Mouse (Mus musculus): ENCODE results near the gene Adm2. TPM values are rescaled to one million over a fixed set of nuclear protein-coding genes. Genes with fewer than 3 reads are reported as not detected.

Adm2 gene
- polyA plus RNA-seq, 1 experiment from 2014 or later, result not detected

GRCm38 (mm10) chr15:89339696-89340095 is 17.2 kb downstream of the Adm2 start:
- Histone ChIP-seq H3K36me3 (ENCODE audit: control insufficient read depth, insufficient read depth, low read length) (no peaks in the 10 kb centered on the region), H3K4me2 (replicated peaks; ENCODE audit: low read depth, low read length) (no peak overlapping the region), H3K27me3 (ENCODE audit: control insufficient read depth, insufficient read depth, low read length) (no peaks in the 10 kb centered on the region), H3K4me3 (ENCODE audit: low read depth, low read length) (no peak overlapping the region), H3K9me3 (ENCODE audit: control insufficient read depth, low read depth, low read length) (no peaks in the 10 kb centered on the region), H3K9ac (replicated peaks; ENCODE audit: low read depth, low read length) (no peak overlapping the region), H3K27ac (ENCODE audit: low read length) (no peak overlapping the region), H3K4me1 (ENCODE audit: control insufficient read depth, insufficient read depth, low read length) (no peaks in the 10 kb centered on the region)
- WGBS, result 90% methylated on average over 2 of the region's 2 CpGs
- ATAC-seq (ENCODE audit: insufficient number of reproducible peaks, insufficient read depth, low FRiP score, low read depth), result no peak

DNA sequence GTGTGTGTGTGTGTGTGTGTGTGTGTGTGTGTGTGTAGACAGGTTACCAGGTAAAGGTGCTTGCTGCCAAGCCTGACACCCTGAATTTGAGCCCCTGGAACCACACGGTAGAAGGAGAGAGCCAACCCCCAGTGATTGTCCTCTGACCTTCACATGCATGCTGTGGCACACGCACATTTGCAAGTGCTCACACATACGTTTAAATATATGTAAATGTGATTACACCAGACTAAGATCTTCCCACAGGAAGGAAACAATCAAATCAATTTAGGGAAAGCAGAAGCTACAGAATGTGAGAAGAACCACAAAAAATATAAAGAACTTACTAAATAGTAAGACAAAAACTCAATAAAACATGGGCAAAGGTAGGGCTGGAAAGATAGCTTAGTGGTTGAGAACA is 17.6 kb downstream of the Adm2 start:
- Histone ChIP-seq H3K4me2 (replicated peaks; ENCODE audit: low read depth, low read length) (no peak overlapping the region), H3K36me3 (ENCODE audit: control insufficient read depth, insufficient read depth, low read length) (no peaks in the 10 kb centered on the region), H3K27ac (ENCODE audit: low read length) (no peak overlapping the region), H3K9ac (replicated peaks; ENCODE audit: low read depth, low read length) (no peak overlapping the region), H3K4me3 (ENCODE audit: low read depth, low read length) (no peak overlapping the region), H3K4me1 (ENCODE audit: control insufficient read depth, insufficient read depth, low read length) (no peaks in the 10 kb centered on the region), H3K9me3 (ENCODE audit: control insufficient read depth, low read depth, low read length) (no peaks in the 10 kb centered on the region), H3K27me3 (ENCODE audit: control insufficient read depth, insufficient read depth, low read length) (no peaks in the 10 kb centered on the region)
- no peak for ATAC-seq (ENCODE audit: insufficient number of reproducible peaks, insufficient read depth, low FRiP score, low read depth)
- 76% methylated on average over 3 of the region's 3 CpGs for WGBS

- H3K4me3 ChIP-seq (ENCODE audit: low read depth, low read length), result no peak overlapping the region
- ATAC-seq (ENCODE audit: insufficient number of reproducible peaks, insufficient read depth, low FRiP score, low read depth), result no peak
- no peaks in the 10 kb centered on the region for H3K9me3 ChIP-seq (ENCODE audit: control insufficient read depth, low read depth, low read length)
- H3K9ac ChIP-seq (replicated peaks; ENCODE audit: low read depth, low read length), result no peak overlapping the region
- no peak overlapping the region for H3K27ac ChIP-seq (ENCODE audit: low read length)
- no peaks in the 10 kb centered on the region for H3K27me3 ChIP-seq (ENCODE audit: control insufficient read depth, insufficient read depth, low read length)
- no peaks in the 10 kb centered on the region for H3K4me1 ChIP-seq (ENCODE audit: control insufficient read depth, insufficient read depth, low read length)
- WGBS, result 33% methylated on average over 1 of the region's 1 CpGs
- no peak overlapping the region for H3K4me2 ChIP-seq (replicated peaks; ENCODE audit: low read depth, low read length)
- no peaks in the 10 kb centered on the region for H3K36me3 ChIP-seq (ENCODE audit: control insufficient read depth, insufficient read depth, low read length)
Observed at GRCm38 (mm10) chr15:89341678-89342077, 19.2 kb downstream of the Adm2 start.

DNA sequence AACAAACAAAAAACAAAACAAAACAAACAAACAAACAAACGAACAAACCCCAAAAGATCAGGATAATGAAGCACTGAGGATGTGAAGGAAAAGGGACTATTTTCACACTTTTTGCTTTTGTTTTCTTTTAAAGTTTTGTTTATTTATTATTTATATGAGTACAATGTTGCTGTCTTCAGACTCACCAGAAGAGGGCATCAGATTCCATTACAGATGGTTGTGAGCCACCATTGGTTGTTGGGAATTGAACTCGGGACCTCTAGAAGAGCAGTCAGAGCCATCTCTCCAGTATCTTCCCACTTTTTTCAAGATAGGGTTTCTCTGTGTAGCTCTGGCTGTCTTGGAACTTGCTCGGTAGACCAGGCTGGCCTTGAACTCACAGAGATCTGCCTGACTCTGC is 20.8 kb downstream of the Adm2 start:
- WGBS, result 82% methylated on average over 3 of the region's 3 CpGs
- Histone ChIP-seq H3K4me1 (ENCODE audit: control insufficient read depth, insufficient read depth, low read length) (no peaks in the 10 kb centered on the region), H3K4me3 (ENCODE audit: low read depth, low read length) (no peak overlapping the region), H3K9ac (replicated peaks; ENCODE audit: low read depth, low read length) (no peak overlapping the region), H3K27me3 (ENCODE audit: control insufficient read depth, insufficient read depth, low read length) (no peaks in the 10 kb centered on the region), H3K27ac (ENCODE audit: low read length) (no peak overlapping the region), H3K36me3 (ENCODE audit: control insufficient read depth, insufficient read depth, low read length) (no peaks in the 10 kb centered on the region), H3K4me2 (replicated peaks; ENCODE audit: low read depth, low read length) (no peak overlapping the region), H3K9me3 (ENCODE audit: control insufficient read depth, low read depth, low read length) (no peaks in the 10 kb centered on the region)
- ATAC-seq (ENCODE audit: insufficient number of reproducible peaks, insufficient read depth, low FRiP score, low read depth), result no peak

DNA sequence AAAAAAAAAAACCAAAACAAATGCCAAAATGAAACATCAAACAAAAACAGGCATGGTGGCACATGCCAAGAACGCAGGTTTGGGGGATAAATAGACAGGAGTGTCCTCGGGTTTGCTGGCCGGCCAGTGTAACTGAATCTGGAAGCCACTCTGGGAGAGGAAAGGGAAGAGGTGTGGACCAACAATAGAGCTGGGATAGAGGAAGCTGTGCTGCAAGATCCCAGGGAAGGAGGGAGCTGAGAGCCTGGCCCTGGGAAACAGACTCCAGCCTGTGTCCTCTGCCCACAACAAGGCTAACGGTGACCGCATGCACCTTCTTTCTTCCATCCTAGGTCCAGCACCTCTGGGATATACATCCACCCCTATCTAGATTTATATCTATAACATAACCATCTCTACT is 27.9 kb downstream of the Adm2 start:
- no peak overlapping the region for H3K9ac ChIP-seq (replicated peaks; ENCODE audit: low read depth, low read length)
- H3K4me2 ChIP-seq (replicated peaks; ENCODE audit: low read depth, low read length), result no peak overlapping the region
- peaks cover 10% of the 10 kb centered on the region; the same call in 1 of the 2 replicates for H3K4me1 ChIP-seq (ENCODE audit: control insufficient read depth, insufficient read depth, low read length)
- no peak overlapping the region for H3K4me3 ChIP-seq (ENCODE audit: low read depth, low read length)
- H3K36me3 ChIP-seq (ENCODE audit: control insufficient read depth, insufficient read depth, low read length), result peaks cover 38% of the 10 kb centered on the region
- no peak overlapping the region for H3K27ac ChIP-seq (ENCODE audit: low read length)
- no peaks in the 10 kb centered on the region for H3K9me3 ChIP-seq (ENCODE audit: control insufficient read depth, low read depth, low read length)
- H3K27me3 ChIP-seq (ENCODE audit: control insufficient read depth, insufficient read depth, low read length), result no peaks in the 10 kb centered on the region
- ATAC-seq (ENCODE audit: insufficient number of reproducible peaks, insufficient read depth, low FRiP score, low read depth), result no peak
- 81% methylated on average over 5 of the region's 5 CpGs for WGBS

DNA sequence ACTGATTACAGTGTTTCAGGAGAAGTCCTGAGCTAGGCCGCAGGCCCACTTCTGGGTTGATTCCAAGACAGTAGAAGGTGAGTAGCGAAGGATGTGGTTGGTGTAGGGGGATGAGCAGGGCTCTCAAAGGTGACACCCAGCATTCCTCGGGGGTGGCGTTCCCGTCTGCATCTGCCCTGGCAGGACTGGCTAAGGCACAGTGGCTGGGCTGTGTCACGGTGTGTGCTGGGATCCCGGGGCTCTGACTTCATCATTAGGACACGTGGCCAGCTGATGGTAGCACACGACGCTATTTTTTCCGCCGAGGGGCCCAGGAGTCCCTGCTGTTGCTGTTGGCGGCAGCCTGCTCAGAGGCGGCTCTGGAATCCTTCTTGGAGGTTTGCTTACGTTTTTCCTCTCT is 28.8 kb downstream of the Adm2 start:
- peaks cover 38% of the 10 kb centered on the region for H3K36me3 ChIP-seq (ENCODE audit: control insufficient read depth, insufficient read depth, low read length)
- no peak for ATAC-seq (ENCODE audit: insufficient number of reproducible peaks, insufficient read depth, low FRiP score, low read depth)
- 85% methylated on average over 15 of the region's 15 CpGs for WGBS
- H3K27ac ChIP-seq (ENCODE audit: low read length), result no peak overlapping the region
- peaks cover 10% of the 10 kb centered on the region; the same call in 1 of the 2 replicates for H3K4me1 ChIP-seq (ENCODE audit: control insufficient read depth, insufficient read depth, low read length)
- H3K4me3 ChIP-seq (ENCODE audit: low read depth, low read length), result no peak overlapping the region
- H3K4me2 ChIP-seq (replicated peaks; ENCODE audit: low read depth, low read length), result no peak overlapping the region
- no peaks in the 10 kb centered on the region for H3K27me3 ChIP-seq (ENCODE audit: control insufficient read depth, insufficient read depth, low read length)
- H3K9me3 ChIP-seq (ENCODE audit: control insufficient read depth, low read depth, low read length), result no peaks in the 10 kb centered on the region
- no peak overlapping the region for H3K9ac ChIP-seq (replicated peaks; ENCODE audit: low read depth, low read length)

- no peak overlapping the region for H3K9ac ChIP-seq (replicated peaks; ENCODE audit: low read depth, low read length)
- no peak overlapping the region for H3K4me3 ChIP-seq (ENCODE audit: low read depth, low read length)
- H3K4me2 ChIP-seq (replicated peaks; ENCODE audit: low read depth, low read length), result no peak overlapping the region
- ATAC-seq (ENCODE audit: insufficient number of reproducible peaks, insufficient read depth, low FRiP score, low read depth), result no peak
- H3K36me3 ChIP-seq (ENCODE audit: control insufficient read depth, insufficient read depth, low read length), result peaks cover 38% of the 10 kb centered on the region
- 95% methylated on average over 14 of the region's 14 CpGs for WGBS
- H3K27ac ChIP-seq (ENCODE audit: low read length), result no peak overlapping the region
- no peaks in the 10 kb centered on the region for H3K9me3 ChIP-seq (ENCODE audit: control insufficient read depth, low read depth, low read length)
- peaks cover 12% of the 10 kb centered on the region for H3K4me1 ChIP-seq (ENCODE audit: control insufficient read depth, insufficient read depth, low read length)
- no peaks in the 10 kb centered on the region for H3K27me3 ChIP-seq (ENCODE audit: control insufficient read depth, insufficient read depth, low read length)
Observed at GRCm38 (mm10) chr15:89352054-89352453, 29.5 kb downstream of the Adm2 start.

GRCm38 (mm10) chr15:89352795-89353194 is 30.3 kb downstream of the Adm2 start:
- ATAC-seq (ENCODE audit: insufficient number of reproducible peaks, insufficient read depth, low FRiP score, low read depth), result no peak
- Histone ChIP-seq H3K27ac (ENCODE audit: low read length) (no peak overlapping the region), H3K27me3 (ENCODE audit: control insufficient read depth, insufficient read depth, low read length) (no peaks in the 10 kb centered on the region), H3K9me3 (ENCODE audit: control insufficient read depth, low read depth, low read length) (no peaks in the 10 kb centered on the region), H3K4me2 (replicated peaks; ENCODE audit: low read depth, low read length) (no peak overlapping the region), H3K4me3 (ENCODE audit: low read depth, low read length) (no peak overlapping the region), H3K9ac (replicated peaks; ENCODE audit: low read depth, low read length) (no peak overlapping the region), H3K36me3 (ENCODE audit: control insufficient read depth, insufficient read depth, low read length) (peaks cover 38% of the 10 kb centered on the region), H3K4me1 (ENCODE audit: control insufficient read depth, insufficient read depth, low read length) (peaks cover 16% of the 10 kb centered on the region)
- 95% methylated on average over 12 of the region's 12 CpGs for WGBS

DNA sequence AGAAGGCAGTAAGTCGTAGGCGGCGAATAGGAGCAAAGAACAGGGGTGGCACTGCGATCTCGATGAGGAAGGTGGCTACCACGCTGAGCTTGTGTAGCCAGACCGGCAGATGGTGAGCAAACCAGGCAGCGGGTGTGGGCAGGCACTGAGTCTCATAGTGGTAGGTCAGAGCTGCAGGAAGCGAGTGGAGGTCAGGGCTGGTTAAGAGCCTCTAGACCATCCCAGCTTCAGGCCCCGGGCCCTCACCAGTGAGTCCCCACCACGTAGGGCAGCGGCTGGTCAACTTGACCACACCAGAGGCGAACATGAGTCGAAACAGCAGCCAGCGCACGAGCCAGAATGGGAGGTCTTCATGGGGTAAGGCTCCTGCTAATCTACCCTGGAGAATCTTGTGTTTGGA is 31.3 kb downstream of the Adm2 start:
- Histone ChIP-seq H3K27me3 (ENCODE audit: control insufficient read depth, insufficient read depth, low read length) (no peaks in the 10 kb centered on the region), H3K36me3 (ENCODE audit: control insufficient read depth, insufficient read depth, low read length) (peaks cover 38% of the 10 kb centered on the region), H3K4me1 (ENCODE audit: control insufficient read depth, insufficient read depth, low read length) (peaks cover 20% of the 10 kb centered on the region), H3K9me3 (ENCODE audit: control insufficient read depth, low read depth, low read length) (no peaks in the 10 kb centered on the region), H3K4me3 (ENCODE audit: low read depth, low read length) (no peak overlapping the region), H3K4me2 (replicated peaks; ENCODE audit: low read depth, low read length) (no peak overlapping the region), H3K27ac (ENCODE audit: low read length) (no peak overlapping the region), H3K9ac (replicated peaks; ENCODE audit: low read depth, low read length) (no peak overlapping the region)
- 95% methylated on average over 16 of the region's 16 CpGs for WGBS
- no peak for ATAC-seq (ENCODE audit: insufficient number of reproducible peaks, insufficient read depth, low FRiP score, low read depth)

All from stomach, embryonic 14.5 days (tissue).